Mouse (Mus musculus): Measurements from ENCODE around the gene Zfp933.

DNA sequence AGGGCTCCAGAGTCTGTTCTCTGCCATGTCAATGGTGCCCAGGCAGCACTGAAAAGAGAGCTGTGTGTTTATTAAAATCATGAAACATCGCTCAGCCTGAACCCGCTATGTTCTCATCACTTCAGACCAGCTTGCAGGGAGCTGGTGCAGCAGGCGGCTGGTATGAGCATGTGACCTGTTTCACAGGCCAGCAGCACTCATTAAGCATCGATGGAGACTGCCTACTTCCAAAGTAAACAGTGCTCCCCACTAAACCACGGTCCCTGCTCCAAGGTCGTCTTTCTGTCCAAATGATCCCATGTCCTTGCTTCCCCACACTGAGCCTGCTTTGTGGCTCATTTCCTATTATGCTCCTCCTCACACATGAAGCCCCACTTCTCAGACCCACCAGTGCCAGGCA lies 42.2 kb upstream of the Zfp933 start:
- TF ChIP-seq POLR2A (IDR thresholded peaks at IDR 0.05; ENCODE audit: borderline replicate concordance, control insufficient read depth, low read depth, low read length) (no peak), CTCF (IDR thresholded peaks at IDR 0.05; ENCODE audit: control insufficient read depth, insufficient read depth, low read length) (no peak)

Measured in bone marrow, adult 2 months (tissue).